Mouse (Mus musculus): Measurements from ENCODE around the gene Wnk3.
"Not testable (repeated sequence)": the region's sequence is repeated elsewhere in the genome, so short reads cannot be mapped to it uniquely, and the experiment has no call there.

DNA sequence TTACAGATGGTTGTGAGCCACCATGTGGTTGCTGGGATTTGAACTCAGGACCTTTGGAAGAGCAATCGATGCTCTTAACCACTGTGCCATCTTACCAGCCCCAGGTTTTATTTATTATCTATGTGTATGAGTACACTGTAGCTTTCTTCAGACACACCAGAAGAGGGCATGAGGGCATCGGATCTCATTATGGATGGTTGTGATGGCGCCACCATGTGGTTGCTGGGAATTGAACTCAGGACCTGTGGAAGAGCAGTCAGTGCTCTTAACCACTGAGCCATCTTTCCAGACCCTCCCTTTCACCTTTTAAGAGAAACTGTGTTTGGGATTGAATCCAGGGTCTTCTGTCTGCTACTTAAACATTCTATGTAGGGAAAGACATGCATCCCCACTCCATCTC, 24.7 kb upstream of the Wnk3 start:
- TF ChIP-seq POLR2A (IDR thresholded peaks at IDR 0.05; ENCODE audit: borderline replicate concordance, insufficient read depth, low read length); CTCF (IDR thresholded peaks at IDR 0.05; ENCODE audit: borderline replicate concordance, insufficient read depth, low read depth, low read length): not testable (repeated sequence)

Data from cerebellum, adult 2 months (tissue).